Mouse (Mus musculus): ENCODE measurements around the gene Lbr.

GRCm38 (mm10) chr1:181850441-181850840, 7.6 kb upstream of the Lbr start:
- TF ChIP-seq CTCF (IDR thresholded peaks at IDR 0.05; ENCODE audit: control insufficient read depth, insufficient read depth, insufficient read length), result no peak
- TF ChIP-seq MYOD1 (IDR thresholded peaks at IDR 0.05; ENCODE audit: control insufficient read depth, insufficient read length, low read depth), result no peak
- TF ChIP-seq FOSL1 (IDR thresholded peaks at IDR 0.05; ENCODE audit: insufficient read depth, low read length, poor library complexity, severe bottlenecking), result no peak
- no peak for TF ChIP-seq MYOG (IDR thresholded peaks at IDR 0.05; ENCODE audit: control insufficient read depth, extremely low read depth, insufficient read length)
- no peak for TF ChIP-seq USF1 (IDR thresholded peaks at IDR 0.05; ENCODE audit: low read depth)

All from C2C12 (cell line).